ENCODE assay signal across 10 mouse cellular contexts in genomic region chr17:31686225-31686564, GRCm38 (mm10). TPM values are rescaled to one million over a fixed set of nuclear protein-coding genes. Genes with fewer than 3 reads are reported as not detected.
DNase-seq lines count a peak whose midpoint lies in the region; ATAC-seq and TF ChIP-seq lines count a peak whose summit lies in the region.
"Had no signal": no experiment of that assay in that cellular context is flagged by ENCODE, and none has a peak within 500 bp of the region (broad histone marks: within the 10 kb centered on the region; RNA-seq: fewer than 3 reads in every experiment).

No protein-coding gene starts in this region.

- peak; percentile 69 for ATAC-seq in limb, embryonic 14.5 days (ENCODE audit: low FRiP score, low read depth)
- ATAC-seq in granulocyte monocyte progenitor cell, adult 5-6 weeks (replicated peaks; ENCODE audit: poor library complexity, severe bottlenecking): no peak
- no peak for ATAC-seq in activated CD4-positive, CD25-positive, alpha-beta regulatory T cell, adult 4 months

- H3K27me3 ChIP-seq in limb, embryonic 14.5 days (ENCODE audit: control insufficient read depth, insufficient read depth, low read length): no peaks in the 10 kb centered on the region

- H3K4me1 ChIP-seq in limb, embryonic 14.5 days (ENCODE audit: control insufficient read depth, insufficient read depth, low read length): peaks cover 11% of the 10 kb centered on the region

- H3K27ac ChIP-seq in limb, embryonic 14.5 days (replicated peaks; ENCODE audit: low read depth, low read length): peak overlapping the region; percentile 87

- DNase-seq in 3T3-L1 (ENCODE audit: low read depth, low spot score): peak; percentile 76
- DNase-seq in adrenal gland, postnatal 25 days: peak; percentile 32
- DNase-seq in heart, postnatal 4 days: peak; percentile 60
- peak; percentile 87 for DNase-seq in limb, embryonic 14.5 days (ENCODE audit: low spot score)
- DNase-seq in ovary, postnatal 36 days (ENCODE audit: low spot score): peak; percentile 74
- no peak for DNase-seq in cerebellum, postnatal 36 days

- H3K4me3 ChIP-seq in limb, embryonic 14.5 days (replicated peaks; ENCODE audit: low read length): no peak overlapping the region

- peak overlapping the region; percentile 35; the same call in 1 of the 2 replicates for H3K4me2 ChIP-seq in limb, embryonic 14.5 days (replicated peaks; ENCODE audit: low read depth, low read length, severe bottlenecking)

- TF ChIP-seq POLR2A in limb, embryonic 14.5 days (IDR thresholded peaks at IDR 0.05; ENCODE audit: borderline replicate concordance, extremely low read depth, insufficient read depth, insufficient read length): no peak

- H3K9ac ChIP-seq in limb, embryonic 14.5 days (ENCODE audit: low read depth, low read length, severe bottlenecking): peak overlapping the region; percentile 43; the same call in 1 of the 2 replicates

- H3K9me3 ChIP-seq in limb, embryonic 14.5 days (ENCODE audit: control insufficient read depth, low read length): no peaks in the 10 kb centered on the region

- WGBS in limb, embryonic 14.5 days: 6% methylated on average over 3 of the region's 3 CpGs

- no peaks in the 10 kb centered on the region for H3K36me3 ChIP-seq in limb, embryonic 14.5 days (ENCODE audit: control insufficient read depth, insufficient read depth, low read length)

RNA-seq across cellular contexts. Expression of gene Cryaa, which starts 8.6 kb away (rescaled TPM):
- total RNA-seq in adrenal gland, postnatal 25 days (2021): not detected in 2 replicates
- total RNA-seq in heart, postnatal 4 days (2021): not detected
- 0.05 and 0.06 TPM in 2 replicates for polyA plus RNA-seq in limb, embryonic 14.5 days (2012; rRNA removed)
- 0.26 TPM in 1 of 2 replicates, not detected in the other for polyA plus RNA-seq in limb, embryonic 14.5 days (2014; fragmentation: Nextera tagmentation; extraction: Ambion mirVana)
- total RNA-seq in granulocyte monocyte progenitor cell, adult 5-6 weeks (2014; fragmentation: Nextera tagmentation): not detected in 2 replicates
- total RNA-seq in granulocyte monocyte progenitor cell, adult 5-6 weeks (2017): not detected in 2 replicates
- not detected for polyA plus RNA-seq in activated CD4-positive, CD25-positive, alpha-beta regulatory T cell, adult 4 months (2017; shearing (Covaris generic))
- total RNA-seq: hematopoietic stem cell, adult 5-6 weeks had no signal
- polyA plus RNA-seq: small intestine, adult 2 months had no signal

RNA-seq across cellular contexts. Expression of gene U2af1, which starts 27.5 kb away (rescaled TPM):
- 147 and 148 TPM in 2 replicates for total RNA-seq in adrenal gland, postnatal 25 days (2021)
- total RNA-seq in heart, postnatal 4 days (2021): 100 to 1,000 TPM; 160 to 162 TPM
- 248 and 345 TPM in 2 replicates for polyA plus RNA-seq in limb, embryonic 14.5 days (2012; rRNA removed)
- 151 and 167 TPM in 2 replicates for polyA plus RNA-seq in limb, embryonic 14.5 days (2014; fragmentation: Nextera tagmentation; extraction: Ambion mirVana)
- total RNA-seq in granulocyte monocyte progenitor cell, adult 5-6 weeks (2014; fragmentation: Nextera tagmentation): 116 and 155 TPM in 2 replicates
- total RNA-seq in granulocyte monocyte progenitor cell, adult 5-6 weeks (2017): 250 and 287 TPM in 2 replicates
- polyA plus RNA-seq in activated CD4-positive, CD25-positive, alpha-beta regulatory T cell, adult 4 months (2017; shearing (Covaris generic)): 10 to 100 TPM; 60.6 to 77.9 TPM

RNA-seq across cellular contexts. Expression of gene Cbs, which starts 49.2 kb away (rescaled TPM):
- 6.2 and 8.5 TPM in 2 replicates for total RNA-seq in adrenal gland, postnatal 25 days (2021)
- total RNA-seq in heart, postnatal 4 days (2021): 1 to 10 TPM in 1 of 2 experiments, under 1 TPM in 1; 0.45 to 1.1 TPM
- polyA plus RNA-seq in limb, embryonic 14.5 days (2012; rRNA removed): 4.7 and 4.8 TPM in 2 replicates
- polyA plus RNA-seq in limb, embryonic 14.5 days (2014; fragmentation: Nextera tagmentation; extraction: Ambion mirVana): 3.9 and 4.6 TPM in 2 replicates
- total RNA-seq in granulocyte monocyte progenitor cell, adult 5-6 weeks (2014; fragmentation: Nextera tagmentation): 0.28 and 4.8 TPM in 2 replicates
- 0.57 and 0.99 TPM in 2 replicates for total RNA-seq in granulocyte monocyte progenitor cell, adult 5-6 weeks (2017)
- polyA plus RNA-seq in activated CD4-positive, CD25-positive, alpha-beta regulatory T cell, adult 4 months (2017; shearing (Covaris generic)): under 1 TPM in 1 of 2 experiments, not detected in 1; 0.05 TPM
- total RNA-seq: hematopoietic stem cell, adult 5-6 weeks had no signal

Comparison
In these comparisons a context has a peak if more than half of its experiments do, and no peak if none do; other contexts are left out.
1. DNase-seq: peak in 3T3-L1 (single experiment), adrenal gland, postnatal 25 days (single experiment), heart, postnatal 4 days (single experiment), limb, embryonic 14.5 days (single experiment) and ovary, postnatal 36 days (single experiment); none in cerebellum, postnatal 36 days (0 of 2).